Mouse (Mus musculus) ZHBTc4 (cell line): Measurements from ENCODE around the gene Tcf7l2.

Experiments
- DNase-seq: peaks from one replicate; pipeline ENCODE4 v3.0.0-alpha.2; 2011; ENCODE audit warnings: low read depth, low spot score

Gene Tcf7l2

DNA sequence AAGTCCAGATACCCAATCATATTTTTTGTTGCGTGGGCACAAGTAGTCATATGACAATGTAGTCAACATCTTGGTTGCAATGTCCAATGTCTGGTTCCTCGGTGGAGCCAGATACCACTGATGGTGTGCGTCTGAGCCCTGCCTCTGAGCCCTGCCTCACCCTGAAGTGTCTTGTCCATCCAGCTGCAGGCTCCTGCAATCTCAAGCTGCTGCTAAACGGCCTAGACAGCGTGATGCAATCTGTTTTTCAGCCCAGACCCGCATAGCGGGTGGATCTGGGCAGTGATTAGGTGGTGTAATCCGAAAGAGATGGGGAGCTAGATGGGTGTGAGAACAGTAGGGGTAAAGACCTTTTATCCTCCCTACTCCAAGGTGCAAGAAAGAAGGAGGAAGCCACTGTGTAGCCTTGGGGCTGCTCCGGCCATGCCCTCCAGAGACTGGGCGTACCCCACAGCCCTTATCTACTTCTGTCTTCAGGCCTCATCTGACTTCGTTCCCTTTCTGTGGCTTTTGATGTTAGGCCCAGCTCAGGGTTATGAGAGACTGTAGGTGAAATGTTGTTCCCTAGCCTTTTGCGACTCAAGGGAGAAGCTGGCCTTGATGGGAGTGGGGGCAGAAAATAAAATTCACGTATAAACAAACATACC, 86.1 kb downstream of the Tcf7l2 start:
- no peak for DNase-seq

DNA sequence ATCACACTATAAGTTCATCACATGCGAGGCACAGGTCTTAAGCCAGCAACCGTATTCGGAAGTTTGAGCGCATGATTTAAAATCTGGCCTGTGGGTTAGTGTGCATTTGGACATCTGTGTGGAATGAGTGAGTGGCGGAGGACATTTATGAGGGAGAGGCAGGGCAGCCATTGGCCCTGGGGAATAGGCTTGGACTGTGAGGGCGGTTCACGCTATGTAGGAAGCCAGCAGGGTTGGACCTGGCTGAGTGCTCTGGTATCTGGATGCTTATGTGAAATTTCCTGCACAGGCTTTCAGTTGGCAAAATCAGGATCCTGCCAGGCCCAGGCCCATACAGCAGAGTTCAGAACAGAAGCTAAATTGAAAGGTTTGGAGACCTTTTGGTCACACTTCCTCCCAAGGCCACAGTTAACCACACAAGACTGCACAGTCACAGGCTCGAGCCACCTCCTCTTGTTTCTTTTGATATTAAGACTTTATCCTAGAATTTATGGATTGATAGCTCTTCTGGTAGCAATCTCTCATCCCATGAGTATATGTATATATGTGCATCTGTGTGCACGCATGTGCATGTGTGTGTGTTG, 89.4 kb downstream of the Tcf7l2 start:
- DNase-seq: no peak

DNA sequence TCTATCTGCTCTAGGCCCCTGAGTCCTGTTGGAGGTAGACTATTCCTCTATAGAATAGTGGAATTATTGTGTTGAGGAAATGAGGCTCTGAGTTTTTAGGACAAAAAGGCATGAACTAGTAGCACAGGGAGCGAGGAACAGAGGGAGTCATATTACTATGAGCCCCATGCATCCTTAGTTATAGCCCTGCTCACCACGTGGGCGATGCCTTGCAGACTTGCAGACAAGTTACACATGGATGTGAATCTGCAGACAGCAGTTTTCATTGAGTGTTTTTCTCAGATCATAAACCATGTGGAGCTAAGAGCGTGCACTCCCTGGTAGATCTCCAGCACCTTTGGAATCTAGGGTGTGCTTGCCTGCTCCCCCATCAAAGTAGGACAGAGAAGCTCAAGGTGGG, 90.5 kb downstream of the Tcf7l2 start:
- no peak for DNase-seq

DNA sequence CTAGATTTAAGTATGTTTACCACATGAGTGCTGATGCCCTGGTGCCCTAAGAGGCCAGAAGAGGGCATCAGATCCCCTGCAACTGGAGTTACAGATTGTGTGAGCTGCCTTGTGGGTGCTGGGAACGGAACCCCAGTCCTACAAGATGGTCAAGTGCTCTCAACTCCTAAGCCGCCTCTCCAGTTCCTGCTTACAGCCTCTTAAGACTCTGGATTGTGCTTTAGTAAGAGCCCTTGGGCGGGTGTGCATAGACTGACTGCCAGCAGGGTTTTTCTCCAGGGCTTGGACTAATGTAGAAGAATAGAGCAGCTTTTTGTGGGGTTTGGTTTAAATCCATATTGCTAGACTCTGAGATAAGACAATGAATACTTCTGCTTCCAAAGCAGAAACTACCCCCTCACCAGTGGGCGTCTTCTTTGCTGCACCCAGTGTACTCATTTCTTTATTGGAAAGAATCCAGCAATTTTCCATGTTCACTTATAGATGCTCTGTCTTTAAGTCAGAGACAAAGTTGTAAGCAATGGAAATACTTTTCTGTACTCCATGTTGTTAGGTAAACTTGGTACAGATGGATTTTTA, 92.3 kb downstream of the Tcf7l2 start:
- no peak for DNase-seq

DNA sequence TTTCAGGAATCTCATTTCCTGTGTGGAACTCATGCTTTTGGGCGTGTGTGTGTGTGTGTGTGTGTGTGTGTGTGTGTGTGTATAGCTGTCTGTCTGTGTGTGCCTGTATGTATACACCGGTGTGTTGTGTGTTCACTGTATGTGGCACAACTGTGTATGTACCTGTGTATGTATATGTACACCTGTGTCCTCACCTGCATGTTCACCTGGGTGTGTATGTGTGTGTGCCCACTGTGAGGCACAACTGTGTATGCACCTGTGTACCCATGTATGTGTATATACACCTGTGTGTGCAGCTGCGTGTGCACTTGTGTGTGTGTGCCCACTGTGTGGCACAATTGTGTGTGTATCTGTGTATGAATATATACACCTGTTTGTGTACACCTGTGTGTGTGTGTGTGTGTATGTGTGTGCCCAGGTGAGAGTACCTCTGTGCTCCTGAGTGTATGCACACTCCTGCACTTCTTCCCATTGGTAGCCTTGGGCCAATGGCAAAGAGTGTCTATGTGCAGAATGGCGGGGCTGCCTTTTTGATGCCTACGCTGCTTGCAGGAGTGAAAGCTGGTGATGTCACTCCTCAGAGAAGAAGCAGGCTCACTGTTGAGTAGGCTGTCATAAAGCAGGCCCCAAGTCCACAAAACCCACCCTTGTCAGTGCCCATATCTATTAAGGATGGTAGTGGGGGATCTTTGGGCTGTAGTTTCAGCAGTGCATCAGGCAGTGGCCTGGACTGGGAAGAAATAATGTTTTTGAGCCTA, 95.5 kb downstream of the Tcf7l2 start:
- DNase-seq: no peak

DNA sequence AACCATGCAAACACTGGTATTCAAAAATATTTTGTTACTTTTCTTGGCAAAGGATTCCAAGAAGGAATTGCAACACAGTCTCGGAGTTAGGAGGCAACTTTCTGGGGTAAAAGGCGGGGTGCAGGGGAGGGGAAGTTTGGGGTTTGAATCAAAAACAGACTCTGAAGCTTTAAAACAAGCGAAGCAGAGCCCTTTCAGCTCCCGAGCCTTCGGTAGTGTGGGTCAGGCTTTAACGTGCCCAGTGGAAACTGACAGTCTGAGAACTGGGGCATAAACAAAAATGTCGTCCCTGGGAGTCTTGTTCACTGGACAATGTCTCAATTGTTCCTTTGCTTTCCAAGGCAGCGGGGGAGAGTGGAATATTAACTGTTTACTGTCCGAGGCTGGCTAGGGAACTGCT, 96.3 kb downstream of the Tcf7l2 start:
- DNase-seq: no peak

DNA sequence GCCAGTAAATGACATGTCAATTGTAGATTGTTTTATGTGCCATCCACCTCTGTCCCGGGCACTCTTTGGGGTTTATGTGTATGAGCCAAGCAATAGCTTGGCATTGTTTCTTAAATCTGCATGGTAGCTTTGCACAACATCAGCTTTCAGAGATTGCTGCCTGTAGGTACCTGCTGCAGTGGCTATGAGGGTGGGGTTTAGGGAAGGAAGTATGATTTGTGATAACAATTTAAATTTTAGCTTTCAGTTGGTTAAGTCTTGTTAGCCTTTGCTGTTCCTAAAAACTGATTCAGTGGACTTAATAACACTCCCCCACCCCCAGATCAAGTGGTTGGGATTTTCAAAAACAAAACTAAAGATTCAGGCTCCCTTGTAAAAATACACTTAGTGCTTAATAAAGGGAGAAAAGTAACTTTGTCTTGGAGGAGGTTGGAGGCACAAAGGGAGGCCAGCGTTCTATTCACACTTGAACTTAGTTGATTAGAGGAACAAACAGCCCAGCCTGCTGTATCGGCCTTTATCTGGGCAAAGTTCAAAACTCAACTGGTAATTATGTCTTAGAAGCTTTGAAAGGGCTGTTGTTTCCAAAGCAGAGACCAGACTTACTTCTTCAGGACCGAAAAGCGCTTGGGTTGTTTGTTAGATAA, 96.9 kb downstream of the Tcf7l2 start:
- no peak for DNase-seq

DNA sequence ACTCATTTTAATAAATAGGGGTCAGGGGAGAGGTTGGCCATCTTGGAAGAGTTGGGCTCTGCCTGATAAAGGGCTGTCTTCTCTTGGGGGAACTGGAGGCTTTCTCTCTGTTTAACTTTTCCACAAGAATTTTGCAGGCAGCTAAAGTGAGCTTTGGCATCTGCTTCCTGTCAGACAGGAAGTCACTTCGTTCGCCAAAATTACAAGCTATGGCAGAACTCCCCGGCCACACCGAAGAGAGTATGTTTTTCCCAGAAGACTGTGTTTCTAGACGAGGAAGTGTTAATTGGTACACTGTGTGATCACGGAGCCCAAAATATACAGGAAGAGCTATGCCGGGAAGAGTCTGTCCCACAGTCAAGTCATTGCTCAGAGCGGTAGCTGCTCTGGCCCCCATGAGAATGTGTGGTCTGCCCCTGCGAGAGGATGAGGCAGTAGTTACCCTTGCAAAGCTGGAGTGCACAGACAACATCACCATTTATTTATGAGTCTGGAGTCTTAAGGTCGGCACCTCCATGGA, 97.5 kb downstream of the Tcf7l2 start:
- DNase-seq: no peak

DNA sequence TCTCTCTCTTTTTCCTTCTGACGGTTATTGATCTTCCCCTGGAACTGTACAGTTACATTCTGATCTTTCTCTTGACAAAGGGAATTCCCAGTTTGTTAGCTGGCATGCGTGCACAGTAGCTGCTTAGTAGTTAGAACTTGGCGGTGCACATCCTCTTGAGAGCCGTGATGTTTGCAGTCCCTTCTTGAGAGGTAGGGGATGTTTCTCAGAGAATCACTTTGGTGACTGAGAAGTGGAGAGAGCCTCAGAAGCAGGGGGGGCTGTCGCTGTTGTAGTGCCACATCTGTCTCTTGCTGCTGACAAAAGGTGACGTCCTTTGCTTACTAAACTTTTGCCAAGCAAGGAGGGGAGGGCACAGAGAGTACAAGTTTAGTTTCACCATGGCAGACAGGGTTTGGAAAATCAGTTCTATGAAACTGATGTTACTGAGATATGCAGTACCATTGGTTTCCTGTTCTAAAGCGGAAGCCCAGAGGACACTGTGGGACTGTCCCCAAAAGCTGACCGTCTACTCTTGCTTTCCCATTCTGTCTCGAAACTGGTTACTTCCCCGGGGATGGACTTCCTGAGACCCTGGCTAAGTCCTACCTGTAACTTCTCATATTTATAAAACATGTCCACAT, 99.0 kb downstream of the Tcf7l2 start:
- DNase-seq: no peak

DNA sequence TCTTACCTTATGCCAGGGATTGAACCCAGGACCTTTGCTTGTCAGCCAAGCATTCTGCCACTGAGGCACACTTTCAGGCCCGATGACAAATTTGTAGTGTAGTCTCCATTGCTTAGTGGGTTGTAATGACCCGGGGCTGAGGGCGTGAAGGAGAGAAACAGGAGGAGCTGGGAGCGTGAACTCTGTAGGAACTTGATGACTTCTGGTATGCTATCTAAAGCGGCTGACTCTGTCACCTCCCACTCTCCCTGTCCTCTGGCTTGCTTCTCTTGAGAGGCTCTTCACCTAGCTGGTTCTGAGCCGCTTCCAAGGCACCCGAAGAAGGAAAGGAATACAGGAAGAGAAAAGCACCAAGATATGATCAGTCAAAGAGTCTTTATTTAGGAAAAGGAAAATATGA, 100.4 kb downstream of the Tcf7l2 start:
- no peak for DNase-seq

DNA sequence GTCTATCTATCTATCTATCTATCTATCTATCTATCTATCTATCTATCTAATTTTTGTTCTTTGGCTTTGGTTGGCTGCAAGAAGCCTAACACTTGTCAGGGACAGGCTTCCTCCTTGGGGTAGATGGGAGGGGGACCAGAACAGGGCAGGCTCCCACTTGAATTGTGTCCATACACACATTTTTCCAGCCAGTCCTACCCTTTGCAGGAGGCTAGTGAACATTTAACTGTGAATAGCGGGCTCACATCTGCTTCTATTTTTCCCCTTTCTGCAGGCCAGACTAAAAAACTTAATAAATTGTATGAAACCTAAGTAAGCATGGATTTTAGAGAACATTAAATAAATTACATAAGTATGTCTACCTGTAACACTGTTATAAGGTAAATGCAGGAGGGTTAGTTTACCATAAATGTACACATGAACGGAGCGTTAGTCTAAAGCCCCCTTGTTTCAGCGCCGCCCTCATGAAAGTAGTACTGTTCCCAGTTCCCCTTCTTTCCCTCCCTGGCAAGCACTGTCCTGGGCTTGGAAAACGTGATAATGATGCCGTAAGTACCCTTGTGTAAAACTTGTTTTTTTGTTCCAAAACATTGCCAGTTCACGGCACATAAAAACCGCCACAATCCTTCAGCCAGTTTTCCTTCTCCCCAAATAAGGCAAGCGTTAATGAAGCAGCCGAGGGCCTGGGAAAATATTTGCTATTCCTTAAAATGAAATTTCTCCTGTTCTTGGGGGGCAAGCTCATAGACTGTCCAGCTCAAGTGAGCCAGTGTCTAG, 101.7 kb downstream of the Tcf7l2 start:
- no peak for DNase-seq

DNA sequence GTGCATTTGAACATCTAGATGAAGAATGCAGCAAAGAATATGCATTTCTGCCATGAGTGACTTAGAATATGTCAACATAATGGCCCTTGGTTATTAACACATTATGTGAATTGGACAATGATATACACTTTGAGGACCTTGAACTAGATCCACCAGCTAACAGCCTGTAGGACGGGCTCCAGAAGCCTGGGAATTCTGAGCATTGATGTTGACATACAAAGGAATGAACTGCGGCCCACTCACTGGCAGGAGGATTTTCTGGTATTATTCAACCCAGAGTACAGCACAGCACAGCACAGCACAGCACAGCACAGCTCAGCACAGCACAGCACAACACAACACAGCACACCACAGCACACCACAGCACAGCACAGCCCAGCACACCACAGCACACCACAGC, 104.1 kb downstream of the Tcf7l2 start:
- DNase-seq: no peak

DNA sequence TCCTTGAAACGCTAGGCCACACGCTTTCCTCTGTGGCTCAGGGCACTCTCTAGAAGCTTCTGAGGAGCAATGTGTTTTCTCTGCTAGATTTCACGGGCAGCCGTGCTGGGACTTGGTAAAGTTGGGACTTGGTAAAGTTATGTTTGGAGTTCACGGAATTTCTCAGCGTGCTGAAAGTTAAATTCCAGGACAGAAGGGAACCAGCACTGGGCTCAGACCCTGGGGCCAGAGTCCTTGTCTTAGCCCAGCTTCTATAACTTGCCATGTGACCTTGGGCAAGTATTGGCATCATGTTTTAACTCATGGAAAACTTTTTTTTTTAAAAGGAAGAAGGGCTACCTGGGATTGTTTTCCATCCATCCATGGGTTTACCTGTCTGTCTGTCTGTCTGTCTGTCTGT, 104.6 kb downstream of the Tcf7l2 start:
- DNase-seq: no peak

DNA sequence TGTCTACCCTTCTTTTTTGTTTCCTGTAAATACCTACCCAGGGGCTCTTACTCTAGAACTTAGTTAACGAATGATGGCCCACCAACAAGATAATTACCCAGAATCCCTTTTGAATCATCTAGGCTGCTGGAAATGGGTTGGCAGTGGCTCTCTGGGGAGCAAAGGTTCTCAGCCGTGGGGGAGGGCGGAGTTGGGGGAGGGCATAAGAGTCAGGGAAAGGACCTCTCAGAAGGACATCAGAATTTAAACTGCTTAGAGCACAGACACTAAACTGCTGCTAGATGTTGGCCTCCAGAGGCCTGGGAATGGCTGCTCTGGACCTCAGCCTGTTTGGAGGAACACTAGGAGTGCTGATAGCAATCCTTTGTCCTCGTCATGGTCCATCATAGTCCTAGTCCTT, 105.4 kb downstream of the Tcf7l2 start:
- no peak for DNase-seq

DNA sequence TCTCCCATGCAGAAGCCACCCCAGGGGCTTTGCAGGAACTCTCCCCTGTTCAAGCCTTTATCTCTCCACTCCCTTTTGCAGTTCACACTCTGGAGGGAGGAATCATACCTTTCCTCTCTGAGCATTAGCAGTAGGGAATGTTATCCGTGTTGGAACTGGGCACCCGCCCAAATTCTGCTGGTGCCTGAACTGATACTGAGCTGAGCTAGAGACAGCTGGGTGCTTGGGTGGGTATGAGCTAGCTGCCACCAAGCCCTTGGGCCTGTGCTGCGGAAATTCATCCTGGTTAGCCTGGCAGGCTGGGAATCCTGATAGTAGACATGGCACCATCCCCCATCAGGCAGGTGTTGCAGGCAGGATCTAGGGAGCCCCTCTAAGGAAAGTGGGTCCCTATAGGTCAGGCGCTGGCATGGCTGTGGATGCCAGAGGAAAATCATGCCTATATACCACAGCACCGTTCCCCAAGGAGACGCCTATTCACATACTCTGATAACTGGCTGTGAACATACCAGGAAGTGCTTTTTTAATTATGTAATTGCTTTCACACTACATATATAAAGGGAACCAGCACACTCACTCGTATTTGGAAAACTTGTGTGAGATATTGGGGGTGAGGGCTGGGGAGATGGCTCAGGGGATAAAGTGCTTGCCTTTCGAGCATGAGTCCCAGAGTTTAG, 108.9 kb downstream of the Tcf7l2 start:
- DNase-seq: no peak

DNA sequence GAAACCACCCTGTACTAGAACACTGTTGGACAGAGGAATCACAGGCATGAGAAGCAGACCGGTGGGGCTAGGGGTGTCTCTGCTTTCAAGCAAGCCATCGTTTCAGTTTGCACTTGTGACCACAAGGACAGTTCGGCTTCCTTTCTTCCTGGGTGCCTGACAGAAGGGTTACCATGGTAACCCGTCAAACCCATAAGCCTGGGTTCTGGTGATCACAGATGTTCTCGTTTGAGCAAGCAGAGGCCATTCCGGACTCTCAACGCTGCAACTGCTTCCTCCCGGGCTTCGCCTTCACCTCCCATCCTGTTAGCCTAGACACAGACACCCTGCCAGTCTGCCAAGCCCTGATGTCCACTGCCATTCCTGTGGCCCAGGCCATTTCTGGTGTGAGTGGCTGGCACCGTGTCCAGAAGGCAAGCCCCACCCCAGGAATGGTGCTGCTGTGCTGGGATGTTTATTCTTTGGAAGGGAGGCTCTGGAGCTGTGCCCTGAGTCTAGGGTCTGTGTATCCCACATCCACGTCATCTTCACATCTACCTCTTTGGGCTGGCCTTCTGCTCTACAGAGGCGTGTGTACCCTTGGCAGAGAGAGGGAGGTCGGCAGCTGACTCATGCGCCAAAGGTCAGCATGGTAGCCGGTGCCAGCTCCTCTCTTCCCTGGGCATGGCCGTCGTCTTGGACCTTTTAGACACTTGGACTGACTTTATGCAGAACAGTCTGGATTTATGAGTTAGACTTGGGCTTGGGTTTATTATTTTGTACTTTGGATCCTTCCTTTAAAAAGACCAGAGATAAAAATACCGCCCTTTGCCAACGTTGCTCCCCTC, 110.1 kb downstream of the Tcf7l2 start:
- no peak for DNase-seq

DNA sequence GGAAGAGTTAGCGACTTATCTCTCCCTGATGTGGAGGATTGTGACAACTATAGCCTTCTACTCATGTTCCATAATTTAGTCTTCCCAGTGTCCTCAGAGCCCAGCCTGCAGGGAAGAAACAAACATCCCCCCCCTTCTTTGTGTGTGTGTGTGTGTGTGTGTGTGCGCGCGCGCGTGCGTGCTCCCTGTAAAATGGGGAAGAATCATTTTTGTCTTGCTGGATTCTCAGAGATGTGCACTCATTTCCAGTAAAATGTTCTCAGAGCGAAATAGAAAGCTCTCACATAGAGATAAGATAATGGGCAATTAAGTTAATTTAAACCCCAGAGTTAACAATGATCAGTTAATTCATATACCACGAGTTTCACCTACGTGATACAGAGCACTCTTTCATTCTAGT, 112.8 kb downstream of the Tcf7l2 start:
- no peak for DNase-seq

DNA sequence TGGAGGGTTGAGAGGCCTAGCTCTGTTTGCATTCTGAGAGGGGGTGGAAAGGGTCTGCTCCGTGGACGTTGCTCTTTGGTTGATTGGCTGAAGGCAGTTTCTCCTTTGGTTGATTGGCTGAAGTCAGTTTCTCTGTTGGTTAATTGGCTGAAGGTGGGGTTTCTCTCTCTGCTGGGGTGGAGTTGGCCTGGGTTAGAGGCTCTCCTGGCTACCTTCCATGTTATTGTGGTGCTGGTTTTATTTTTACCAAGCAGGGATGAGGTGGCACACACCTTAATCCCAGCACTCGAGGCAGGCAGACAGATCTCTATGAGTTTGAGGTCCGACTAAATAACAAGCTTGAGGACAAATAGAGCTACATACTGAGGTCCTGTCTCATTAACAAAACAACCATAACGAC, 114.0 kb downstream of the Tcf7l2 start:
- no peak for DNase-seq

DNA sequence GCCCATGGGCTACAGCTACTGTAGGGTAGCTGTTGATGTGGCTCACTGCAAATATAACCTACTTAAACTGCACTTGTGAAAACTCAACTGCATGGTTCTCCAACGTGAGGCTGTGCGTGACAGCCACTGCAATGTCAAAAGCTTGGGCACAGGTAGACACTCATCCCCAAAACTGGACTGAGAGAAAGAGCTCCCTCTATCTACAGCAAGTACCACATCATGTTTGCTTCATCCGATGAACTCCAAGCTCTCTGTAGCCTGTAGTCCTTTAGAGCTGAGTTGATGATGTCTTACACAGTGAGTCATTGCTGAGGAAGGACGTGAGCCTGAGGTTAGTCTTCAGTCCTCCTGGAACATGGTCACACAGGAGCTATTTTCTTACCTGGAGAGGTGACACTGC, 115.7 kb downstream of the Tcf7l2 start:
- no peak for DNase-seq
